Mouse (Mus musculus) limb, embryonic 14.5 days (tissue): Measurements from ENCODE around the gene Fgfr2. TPM values are rescaled to one million over a fixed set of nuclear protein-coding genes. Genes with fewer than 3 reads are reported as not detected.

ENCODE experiments used
- ATAC-seq: fragments of 200-750 bp; cut with Nextera tagmentation; 2 replicates; pipeline ENCODE4 v1.8.0; 2017; ENCODE audit warnings: low read depth, moderate number of reproducible peaks, moderate TSS enrichment; ENCODE audit not compliant: low FRiP score
- DNase-seq: peaks from one replicate; pipeline ENCODE4 v3.0.0-alpha.2; 2015; ENCODE audit warnings: low spot score
- H3K27ac ChIP-seq: fragments of 300-500 bp; sonication (generic); replicated peaks from 2 replicates; pipeline ENCODE4 v1.5.1; 2014; ENCODE audit warnings: low read depth, mild to moderate bottlenecking, low read length, moderate library complexity, mixed read lengths
- H3K27me3 ChIP-seq: fragments of 300-500 bp; sonication (generic); 2 replicates; pipeline ENCODE4 v1.6.1; 2014; ENCODE audit warnings: low read length, mixed read lengths; ENCODE audit not compliant: control insufficient read depth, insufficient read depth
- H3K36me3 ChIP-seq: fragments of 300-500 bp; sonication (generic); 2 replicates; pipeline ENCODE4 v1.6.1; 2014; ENCODE audit warnings: mild to moderate bottlenecking, low read length, moderate library complexity, mixed read lengths; ENCODE audit not compliant: control insufficient read depth, insufficient read depth
- H3K4me1 ChIP-seq: fragments of 300-500 bp; sonication (generic); 2 replicates; pipeline ENCODE4 v1.6.1; 2014; ENCODE audit warnings: antibody characterized with exemption, low read length, mixed read lengths; ENCODE audit not compliant: control insufficient read depth, insufficient read depth
- H3K4me2 ChIP-seq: fragments of 300-500 bp; sonication (generic); replicated peaks from 2 replicates; pipeline ENCODE4 v1.6.1; 2014; ENCODE audit warnings: low read depth, mild to moderate bottlenecking, low read length, moderate library complexity; ENCODE audit not compliant: severe bottlenecking
- H3K4me3 ChIP-seq: fragments of 300-500 bp; sonication (generic); replicated peaks from 2 replicates; pipeline ENCODE4 v1.5.1; 2014; ENCODE audit warnings: low read length
- H3K9ac ChIP-seq: fragments of 300-500 bp; sonication (generic); 2 replicates; pipeline ENCODE4 v1.6.1; 2014; ENCODE audit warnings: mild to moderate bottlenecking, low read depth, low read length, moderate library complexity; ENCODE audit not compliant: severe bottlenecking
- H3K9me3 ChIP-seq: fragments of 300-500 bp; sonication (generic); 2 replicates; pipeline ENCODE4 v1.6.1; 2016; ENCODE audit warnings: low read length; ENCODE audit not compliant: control insufficient read depth
- POLR2A ChIP-seq: fragments of 200-500 bp; IDR thresholded peaks from 2 replicates; pipeline ENCODE4 v1.8.0; 2012; ENCODE audit warnings: inconsistent platforms, mild to moderate bottlenecking, moderate library complexity, borderline replicate concordance; ENCODE audit not compliant: insufficient read depth, insufficient read length; ENCODE audit errors: extremely low read depth
- WGBS: fragments of 180-500 bp; shearing (Covaris S2); extraction: QIAGEN DNeasy Blood & Tissue Kit; methylation state at CpG from one replicate; pipeline ENCODE4 v1.1.7; 2014; 5-methylcytosine and 5-hydroxymethylcytosine counted together
- polyA plus RNA-seq, 2 experiments: library from polyadenylated mRNA; depleted of rRNA in 1 of 2; stranded (reverse) in 1 of 2; unstranded in 1 of 2; fragments of >200 nt; fragmentation: Nextera tagmentation in 1 of 2; extraction: Ambion mirVana in 1 of 2; gene quantifications; 2 replicates each; pipeline versions ENCODE4 v1.2.1 to v1.2.3; 2012 to 2014

The Fgfr2 gene
- polyA plus RNA-seq, 2 experiments: 131 to 133 TPM

DNA sequence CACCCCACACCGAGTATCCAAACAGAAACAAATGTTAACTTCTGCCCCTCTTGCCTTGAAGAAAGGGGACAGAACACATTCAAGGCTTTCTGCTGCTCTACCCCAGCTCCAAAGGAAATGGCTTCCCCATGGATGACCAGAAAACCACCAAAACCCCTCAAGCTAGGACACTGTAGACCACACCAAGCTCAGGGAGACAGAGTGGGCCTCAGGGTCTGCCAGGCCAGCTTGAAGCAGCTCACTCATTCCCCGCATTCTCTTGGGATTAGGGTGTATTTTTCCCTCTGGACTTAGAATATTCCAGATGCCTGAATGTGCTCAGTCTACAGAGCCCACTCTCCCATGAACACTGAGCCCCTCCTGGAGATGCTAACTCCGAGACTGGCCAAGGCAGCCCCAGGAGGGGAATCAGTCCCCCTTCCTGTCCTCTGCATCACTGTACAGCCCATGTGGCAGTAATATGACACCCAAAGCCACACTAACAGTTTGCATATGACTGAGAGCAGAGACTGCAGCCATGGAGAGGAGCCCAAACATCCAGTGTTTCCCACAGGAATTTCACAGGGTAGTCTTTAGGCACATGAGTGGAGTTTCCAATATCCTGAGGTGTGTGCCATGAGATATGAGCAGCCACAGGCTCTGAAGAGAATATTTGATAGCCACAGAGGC, 2824.1 kb downstream of the Fgfr2 start:
- TF ChIP-seq POLR2A: no peak
- no peaks in the 10 kb centered on the region for H3K9me3 ChIP-seq
- H3K36me3 ChIP-seq: no peaks in the 10 kb centered on the region
- no peak overlapping the region for H3K4me2 ChIP-seq
- 0 out of 2 replicates have a peak overlapping the region, but pooled peaks have one; percentile 28 for H3K27ac ChIP-seq
- ATAC-seq (peak; percentile 62; the same call in 1 of the 2 replicates), DNase-seq (peak; percentile 45)
- 44% methylated on average over 3 of the region's 3 CpGs for WGBS
- peaks cover 11% of the 10 kb centered on the region; the same call in 1 of the 2 replicates for H3K4me1 ChIP-seq
- no peak overlapping the region for H3K9ac ChIP-seq
- no peak overlapping the region for H3K4me3 ChIP-seq
- no peaks in the 10 kb centered on the region for H3K27me3 ChIP-seq

DNA sequence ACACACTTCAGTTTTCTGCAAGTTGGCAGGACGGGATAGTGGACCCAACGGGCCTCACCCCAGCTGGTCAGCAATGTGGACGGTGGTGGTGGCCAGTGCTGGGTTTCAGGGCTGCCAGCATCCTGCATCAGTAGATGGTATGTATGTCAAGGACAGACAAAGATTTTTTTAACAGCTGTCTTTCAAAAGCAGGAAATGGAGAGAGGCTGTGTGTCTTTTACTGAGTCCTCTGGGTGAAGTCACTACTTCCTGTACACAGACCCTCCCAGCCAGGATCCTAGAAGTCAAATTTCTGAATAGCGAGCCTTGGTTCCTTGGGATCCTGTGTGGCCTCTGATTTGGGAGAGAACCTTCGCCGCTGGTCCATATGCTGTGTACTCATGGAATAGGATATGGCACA, 2832.0 kb downstream of the Fgfr2 start:
- no peak overlapping the region for H3K9ac ChIP-seq
- no peak for ATAC-seq
- no peak for DNase-seq

DNA sequence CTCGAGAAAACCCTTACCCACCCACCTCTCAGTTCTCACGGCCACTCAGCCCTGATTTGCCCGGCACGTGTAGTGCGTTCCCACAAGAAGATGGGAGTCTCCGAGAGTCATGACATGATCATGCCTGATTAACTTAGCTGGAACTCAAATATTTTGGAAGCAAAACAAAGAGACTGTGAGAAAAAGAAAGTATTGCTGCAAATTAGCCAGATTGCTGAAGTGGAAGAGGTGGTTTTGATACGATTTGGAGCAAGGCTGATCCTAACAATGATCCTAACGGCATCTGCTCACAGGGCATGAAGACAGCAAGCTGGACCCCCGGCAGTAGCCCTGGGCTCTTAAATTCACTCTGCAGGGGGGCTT, 2833.7 kb downstream of the Fgfr2 start:
- Histone ChIP-seq H3K36me3 (no peaks in the 10 kb centered on the region), H3K9me3 (no peaks in the 10 kb centered on the region), H3K9ac (no peak overlapping the region), H3K4me3 (no peak overlapping the region), H3K27me3 (no peaks in the 10 kb centered on the region), H3K27ac (peak overlapping the region; percentile 74; the same call in 1 of the 2 replicates), H3K4me1 (peaks cover 38% of the 10 kb centered on the region), H3K4me2 (peak overlapping the region; percentile 29; the same call in 1 of the 2 replicates)
- no peak for TF ChIP-seq POLR2A
- DNase-seq (no peak), ATAC-seq (no peak)
- WGBS: 37% methylated on average over 9 of the region's 9 CpGs

More for the DNA sequence above, 2832.0 kb downstream of the Fgfr2 start:
- 73% methylated on average over 6 of the region's 6 CpGs for WGBS
- H3K4me1 ChIP-seq: peaks cover 38% of the 10 kb centered on the region
- no peaks in the 10 kb centered on the region for H3K9me3 ChIP-seq
- H3K4me2 ChIP-seq: no peak overlapping the region
- no peaks in the 10 kb centered on the region for H3K36me3 ChIP-seq
- H3K4me3 ChIP-seq: no peak overlapping the region
- no peak overlapping the region for H3K27ac ChIP-seq
- no peaks in the 10 kb centered on the region for H3K27me3 ChIP-seq
- no peak for TF ChIP-seq POLR2A

DNA sequence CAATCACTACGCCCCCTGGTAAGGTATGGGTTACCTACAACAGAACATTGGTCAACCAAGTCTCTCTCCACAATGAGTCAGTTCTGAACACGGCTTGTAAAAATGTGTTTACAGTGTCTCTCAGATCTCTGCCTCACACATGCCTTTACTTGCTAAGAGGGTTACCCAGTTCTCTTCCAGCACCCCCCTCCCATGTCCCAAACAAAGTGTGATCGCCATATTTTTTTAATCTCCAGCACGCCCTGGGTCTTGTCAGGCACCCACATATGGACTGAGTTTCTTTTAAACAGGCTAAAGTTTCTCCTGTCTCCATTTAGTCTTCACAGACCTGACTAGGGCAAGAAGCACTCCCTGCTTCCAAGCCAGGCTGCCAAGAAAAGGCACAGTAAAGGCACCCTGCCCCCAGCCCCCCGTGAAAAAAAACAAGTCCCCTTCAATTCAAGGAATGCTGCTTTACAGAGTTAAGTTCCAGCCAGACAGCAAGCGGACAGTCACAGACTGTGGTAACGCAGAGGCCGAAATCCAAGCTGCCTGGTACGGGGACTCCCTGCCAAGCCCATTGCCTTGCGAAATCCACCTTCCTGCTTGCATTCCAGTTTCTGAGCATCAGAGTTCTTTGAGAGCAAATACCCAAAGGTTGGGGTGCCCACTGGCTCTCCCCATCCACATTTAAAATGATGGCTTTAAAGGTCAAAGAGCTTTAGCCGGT, 2834.3 kb downstream of the Fgfr2 start:
- WGBS: 20% methylated on average over 11 of the region's 11 CpGs
- peak; percentile 36 for DNase-seq
- Histone ChIP-seq H3K4me1 (peaks cover 38% of the 10 kb centered on the region), H3K27me3 (no peaks in the 10 kb centered on the region), H3K4me3 (no peak overlapping the region), H3K27ac (peak overlapping the region; percentile 74), H3K4me2 (peak overlapping the region; percentile 29; the same call in 1 of the 2 replicates), H3K9me3 (no peaks in the 10 kb centered on the region), H3K36me3 (no peaks in the 10 kb centered on the region), H3K9ac (no peak overlapping the region)
- TF ChIP-seq POLR2A: no peak
- no peak for ATAC-seq

DNA sequence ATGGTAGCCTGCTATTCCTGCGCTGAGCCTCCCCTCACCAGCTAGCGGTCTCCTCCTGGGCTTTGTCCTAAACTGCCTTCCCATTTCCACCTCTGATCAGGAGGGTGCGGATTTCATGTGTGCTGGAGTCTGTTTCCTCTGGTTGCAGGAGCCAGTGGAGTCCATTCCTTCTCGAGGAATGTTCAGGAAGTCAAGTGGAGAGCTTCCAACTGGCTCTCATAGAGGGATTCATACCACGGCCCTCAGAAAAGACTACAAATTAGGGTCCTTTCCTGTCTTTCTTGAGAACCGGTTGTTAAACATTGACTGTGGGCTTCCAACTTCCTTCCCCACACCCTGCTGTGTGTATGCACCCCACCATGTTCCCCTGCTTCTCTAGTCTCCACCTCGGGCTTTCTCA, 2834.9 kb downstream of the Fgfr2 start:
- no peak overlapping the region for H3K4me3 ChIP-seq
- H3K4me2 ChIP-seq: peak overlapping the region; percentile 29; the same call in 1 of the 2 replicates
- DNase-seq: peak; percentile 50
- peaks cover 38% of the 10 kb centered on the region for H3K4me1 ChIP-seq
- H3K9ac ChIP-seq: no peak overlapping the region
- no peaks in the 10 kb centered on the region for H3K36me3 ChIP-seq
- peak overlapping the region; percentile 74 for H3K27ac ChIP-seq
- no peak for ATAC-seq
- WGBS: 27% methylated on average over 7 of the region's 7 CpGs
- no peaks in the 10 kb centered on the region for H3K9me3 ChIP-seq
- TF ChIP-seq POLR2A: no peak
- no peaks in the 10 kb centered on the region for H3K27me3 ChIP-seq
